14 mouse cellular contexts compared by ENCODE assay signal in the genomic region with DNA sequence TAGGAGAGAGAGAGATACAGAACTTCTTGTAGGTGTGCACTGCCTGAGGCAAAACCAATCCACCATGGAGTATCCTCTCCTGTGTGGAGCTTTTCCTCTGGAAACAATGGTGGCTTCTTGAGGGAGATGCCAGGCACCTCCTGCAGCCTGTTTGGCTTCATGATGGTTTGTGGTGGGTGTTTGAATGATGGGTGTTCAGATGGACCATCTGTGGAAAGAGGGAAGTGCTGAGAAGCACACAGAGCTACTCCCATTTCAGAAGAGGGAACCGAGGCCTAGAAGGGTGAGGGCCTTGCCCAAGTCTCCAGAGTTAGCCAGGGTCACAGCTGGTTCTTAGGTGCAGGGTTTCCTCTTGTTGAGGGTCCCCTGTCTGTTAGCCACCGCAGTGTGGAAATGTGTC.
"Had no signal": no experiment of that assay in that cellular context is flagged by ENCODE, and none has a peak within 500 bp of the region (broad histone marks: within the 10 kb centered on the region; RNA-seq: fewer than 3 reads in every experiment).

No protein-coding gene starts in this region.

- H3K4me3 ChIP-seq: limb, embryonic 12.5 days; liver, embryonic 13.5 days; lung, embryonic 15.5 days; midbrain, embryonic 15.5 days had no signal

- DNase-seq: kidney, adult 11 months; kidney, adult 9 months; liver; liver, embryonic 13.5 days; liver, postnatal 0 days; lung, postnatal 14 days; spleen, adult 18-20 months; thymus, adult 18-20 months; thymus, postnatal 14 days had no signal

- H3K27ac ChIP-seq: kidney, postnatal 0 days; limb, embryonic 12.5 days; liver, embryonic 13.5 days; lung, embryonic 15.5 days; midbrain, embryonic 15.5 days had no signal

- H3K9ac ChIP-seq: limb, embryonic 12.5 days; liver, embryonic 13.5 days; liver, postnatal 0 days; lung, embryonic 15.5 days; midbrain, embryonic 15.5 days had no signal

- H3K4me1 ChIP-seq: midbrain, embryonic 15.5 days had no signal

- H3K4me2 ChIP-seq: limb, embryonic 12.5 days; liver, embryonic 13.5 days; lung, embryonic 15.5 days; midbrain, embryonic 11.5 days; midbrain, embryonic 15.5 days had no signal

- ATAC-seq: liver, postnatal 0 days; midbrain, embryonic 15.5 days had no signal

- H3K27me3 ChIP-seq: limb, embryonic 12.5 days; liver, embryonic 13.5 days; lung, embryonic 15.5 days; midbrain, embryonic 15.5 days had no signal

- H3K9me3 ChIP-seq: limb, embryonic 12.5 days; liver, embryonic 13.5 days; lung, embryonic 15.5 days; midbrain, embryonic 15.5 days had no signal

- H3K36me3 ChIP-seq: limb, embryonic 12.5 days; liver, embryonic 13.5 days; lung, embryonic 15.5 days; midbrain, embryonic 15.5 days had no signal
